Mouse (Mus musculus): ENCODE measurements around the gene Itgax.

- TF ChIP-seq EP300 (IDR thresholded peaks at IDR 0.05; ENCODE audit: insufficient read depth, low read depth, low read length) = no peak
- TF ChIP-seq CTCF (IDR thresholded peaks at IDR 0.05) = no peak
- no peak for TF ChIP-seq POLR2A (IDR thresholded peaks at IDR 0.05; ENCODE audit: insufficient read depth, low read depth, low read length)
Measured at GRCm38 (mm10) chr7:128116396-128116795, 13.0 kb upstream of the Itgax start.

Measured in heart, adult 2 months (tissue).